Mouse (Mus musculus): Measurements from ENCODE around the gene Zfp704. TPM values are rescaled to one million over a fixed set of nuclear protein-coding genes. Genes with fewer than 3 reads are reported as not detected.

Gene Zfp704
- polyA plus RNA-seq, 1 experiment from 2014 or later = 19.2 TPM

- H3K9ac ChIP-seq (replicated peaks; ENCODE audit: low read depth, low read length) = no peak overlapping the region; the same call in 1 of the 2 replicates
- H3K4me3 ChIP-seq (ENCODE audit: low read depth, low read length) = no peak overlapping the region
- no peaks in the 10 kb centered on the region for H3K9me3 ChIP-seq (ENCODE audit: control insufficient read depth, low read length)
- H3K27me3 ChIP-seq (ENCODE audit: control insufficient read depth, insufficient read depth, low read length) = no peaks in the 10 kb centered on the region
- H3K4me1 ChIP-seq (ENCODE audit: control insufficient read depth, insufficient read depth, low read length) = peaks cover 29% of the 10 kb centered on the region
- peak; percentile 90 for ATAC-seq (ENCODE audit: low read depth)
- H3K36me3 ChIP-seq (ENCODE audit: control insufficient read depth, insufficient read depth, low read length) = no peaks in the 10 kb centered on the region
- 6% methylated on average over 17 of the region's 17 CpGs for WGBS
- H3K27ac ChIP-seq (ENCODE audit: low read depth, low read length) = peak overlapping the region; percentile 70; the same call in 1 of the 2 replicates
- H3K4me2 ChIP-seq (ENCODE audit: low read depth, low read length) = peak overlapping the region; percentile 32; the same call in 1 of the 2 replicates
Measured at GRCm38 (mm10) chr3:9520051-9520727, 89.7 kb downstream of the Zfp704 start.

DNA sequence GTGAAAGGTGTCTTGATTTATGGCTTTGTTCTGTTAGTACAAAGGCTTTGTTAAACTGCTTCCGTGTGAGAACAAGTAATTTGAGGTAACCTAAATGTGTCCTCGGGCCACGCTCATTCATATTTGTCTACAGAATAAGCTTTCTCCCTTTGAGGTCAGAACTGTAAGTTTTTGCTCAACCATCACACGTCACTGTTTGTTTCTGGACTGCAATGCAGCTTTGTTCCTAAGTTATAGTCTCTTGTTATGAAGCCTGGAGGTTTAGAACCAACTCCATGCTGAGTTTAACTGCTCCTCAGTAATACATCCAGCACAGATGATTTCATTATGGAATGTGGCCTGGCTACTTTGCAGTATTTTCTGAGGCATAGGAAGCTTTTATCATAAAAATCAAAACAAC is 90.4 kb downstream of the Zfp704 start:
- H3K27ac ChIP-seq (ENCODE audit: low read depth, low read length) = no peak overlapping the region; the same call in 1 of the 2 replicates
- H3K4me2 ChIP-seq (ENCODE audit: low read depth, low read length) = no peak overlapping the region
- H3K9me3 ChIP-seq (ENCODE audit: control insufficient read depth, low read length) = no peaks in the 10 kb centered on the region
- WGBS = 42% methylated on average over 4 of the region's 4 CpGs
- peaks cover 29% of the 10 kb centered on the region for H3K4me1 ChIP-seq (ENCODE audit: control insufficient read depth, insufficient read depth, low read length)
- no peak for ATAC-seq (ENCODE audit: low read depth)
- H3K27me3 ChIP-seq (ENCODE audit: control insufficient read depth, insufficient read depth, low read length) = no peaks in the 10 kb centered on the region
- H3K36me3 ChIP-seq (ENCODE audit: control insufficient read depth, insufficient read depth, low read length) = no peaks in the 10 kb centered on the region
- H3K4me3 ChIP-seq (ENCODE audit: low read depth, low read length) = no peak overlapping the region
- no peak overlapping the region for H3K9ac ChIP-seq (replicated peaks; ENCODE audit: low read depth, low read length)

- ATAC-seq (ENCODE audit: low read depth) = no peak
- Histone ChIP-seq H3K36me3 (ENCODE audit: control insufficient read depth, insufficient read depth, low read length) (no peaks in the 10 kb centered on the region), H3K9ac (replicated peaks; ENCODE audit: low read depth, low read length) (no peak overlapping the region), H3K27me3 (ENCODE audit: control insufficient read depth, insufficient read depth, low read length) (no peaks in the 10 kb centered on the region), H3K9me3 (ENCODE audit: control insufficient read depth, low read length) (no peaks in the 10 kb centered on the region), H3K4me2 (ENCODE audit: low read depth, low read length) (no peak overlapping the region), H3K4me3 (ENCODE audit: low read depth, low read length) (no peak overlapping the region), H3K4me1 (ENCODE audit: control insufficient read depth, insufficient read depth, low read length) (peaks cover 29% of the 10 kb centered on the region), H3K27ac (ENCODE audit: low read depth, low read length) (no peak overlapping the region)
- WGBS = 96% methylated on average over 7 of the region's 7 CpGs
Measured at GRCm38 (mm10) chr3:9518936-9519335, 90.9 kb downstream of the Zfp704 start.

- no peak overlapping the region for H3K9ac ChIP-seq (replicated peaks; ENCODE audit: low read depth, low read length)
- WGBS = 60% methylated on average over 7 of the region's 8 CpGs
- H3K4me3 ChIP-seq (ENCODE audit: low read depth, low read length) = no peak overlapping the region
- no peaks in the 10 kb centered on the region for H3K9me3 ChIP-seq (ENCODE audit: control insufficient read depth, low read length)
- no peak for ATAC-seq (ENCODE audit: low read depth)
- peaks cover 20% of the 10 kb centered on the region for H3K4me1 ChIP-seq (ENCODE audit: control insufficient read depth, insufficient read depth, low read length)
- no peaks in the 10 kb centered on the region for H3K27me3 ChIP-seq (ENCODE audit: control insufficient read depth, insufficient read depth, low read length)
- H3K27ac ChIP-seq (ENCODE audit: low read depth, low read length) = no peak overlapping the region
- H3K36me3 ChIP-seq (ENCODE audit: control insufficient read depth, insufficient read depth, low read length) = no peaks in the 10 kb centered on the region
- no peak overlapping the region for H3K4me2 ChIP-seq (ENCODE audit: low read depth, low read length)
Measured at GRCm38 (mm10) chr3:9516119-9516855, 93.6 kb downstream of the Zfp704 start.

DNA sequence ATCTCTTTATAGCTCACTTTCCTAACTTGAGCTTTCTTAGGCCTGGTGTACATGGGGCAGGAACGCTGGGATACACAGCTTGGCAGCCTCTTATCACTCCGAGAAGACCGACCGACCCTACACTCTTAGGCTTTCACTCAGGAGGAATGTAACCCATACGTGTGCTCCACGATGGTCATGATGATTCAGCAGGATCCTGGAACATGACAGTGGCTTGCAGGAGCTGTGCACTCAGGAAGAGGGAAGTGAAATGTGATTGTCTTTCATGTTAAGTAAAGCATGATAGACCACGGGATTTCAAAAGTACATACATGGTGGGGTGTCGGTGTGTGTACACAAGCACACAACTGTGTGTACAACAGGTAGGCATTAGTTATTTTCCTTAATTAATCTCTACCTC is 94.4 kb downstream of the Zfp704 start:
- H3K27ac ChIP-seq (ENCODE audit: low read depth, low read length) = no peak overlapping the region
- no peak overlapping the region for H3K4me3 ChIP-seq (ENCODE audit: low read depth, low read length)
- no peaks in the 10 kb centered on the region for H3K27me3 ChIP-seq (ENCODE audit: control insufficient read depth, insufficient read depth, low read length)
- peaks cover 15% of the 10 kb centered on the region for H3K4me1 ChIP-seq (ENCODE audit: control insufficient read depth, insufficient read depth, low read length)
- 88% methylated on average over 8 of the region's 8 CpGs for WGBS
- H3K9me3 ChIP-seq (ENCODE audit: control insufficient read depth, low read length) = no peaks in the 10 kb centered on the region
- H3K36me3 ChIP-seq (ENCODE audit: control insufficient read depth, insufficient read depth, low read length) = no peaks in the 10 kb centered on the region
- no peak overlapping the region for H3K4me2 ChIP-seq (ENCODE audit: low read depth, low read length)
- ATAC-seq (ENCODE audit: low read depth) = no peak
- H3K9ac ChIP-seq (replicated peaks; ENCODE audit: low read depth, low read length) = no peak overlapping the region

DNA sequence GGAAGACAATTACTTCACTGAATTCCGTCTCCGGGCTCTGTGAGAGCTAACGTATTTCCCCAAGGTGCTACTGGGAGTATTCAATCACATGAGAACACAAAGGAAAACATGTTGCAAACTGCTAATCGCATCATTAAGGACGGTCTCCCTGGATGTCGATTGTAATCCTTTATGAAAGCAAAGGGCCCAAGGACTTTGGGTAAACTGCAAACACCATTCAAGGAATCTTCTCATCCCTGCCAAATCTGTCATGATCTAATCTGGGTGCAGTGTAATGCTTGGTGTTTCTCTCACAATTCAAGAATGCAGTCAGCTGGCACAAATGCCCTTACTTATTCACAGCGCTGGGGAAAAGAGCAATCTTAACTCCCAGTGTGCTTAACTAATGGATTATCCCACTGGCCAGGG is 96.2 kb downstream of the Zfp704 start:
- no peak overlapping the region for H3K9ac ChIP-seq (replicated peaks; ENCODE audit: low read depth, low read length)
- WGBS = 20% methylated on average over 7 of the region's 7 CpGs

DNA sequence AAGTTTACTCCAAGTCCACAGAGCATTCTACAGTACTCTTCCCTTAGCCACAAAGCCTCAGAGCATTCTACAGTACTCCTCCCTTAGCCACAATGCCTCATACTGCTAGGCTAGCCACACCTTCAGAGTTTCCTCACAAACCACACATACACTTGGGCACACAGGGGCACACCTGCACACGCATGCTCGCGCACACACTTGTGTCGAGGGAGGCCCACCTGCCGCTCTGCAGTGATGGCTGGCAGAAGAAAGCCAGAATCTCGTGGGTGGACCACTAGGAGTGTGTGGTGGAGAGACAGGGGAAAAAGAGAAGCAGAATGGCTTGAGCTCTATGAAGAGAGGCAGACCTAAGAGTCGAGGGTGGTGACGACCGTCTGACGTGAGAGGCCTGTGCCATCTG is 97.7 kb downstream of the Zfp704 start:
- Histone ChIP-seq H3K27me3 (ENCODE audit: control insufficient read depth, insufficient read depth, low read length) (no peaks in the 10 kb centered on the region), H3K9me3 (ENCODE audit: control insufficient read depth, low read length) (no peaks in the 10 kb centered on the region), H3K4me2 (ENCODE audit: low read depth, low read length) (no peak overlapping the region), H3K4me1 (ENCODE audit: control insufficient read depth, insufficient read depth, low read length) (0 out of 2 replicates have a peak, but pooled peaks cover 4% of the 10 kb centered on the region), H3K4me3 (ENCODE audit: low read depth, low read length) (no peak overlapping the region), H3K27ac (ENCODE audit: low read depth, low read length) (no peak overlapping the region), H3K9ac (replicated peaks; ENCODE audit: low read depth, low read length) (no peak overlapping the region), H3K36me3 (ENCODE audit: control insufficient read depth, insufficient read depth, low read length) (no peaks in the 10 kb centered on the region)
- no peak for ATAC-seq (ENCODE audit: low read depth)
- 98% methylated on average over 10 of the region's 10 CpGs for WGBS

More for the DNA sequence above, 96.2 kb downstream of the Zfp704 start:
- 0 out of 2 replicates have a peak, but pooled peaks cover 4% of the 10 kb centered on the region for H3K4me1 ChIP-seq (ENCODE audit: control insufficient read depth, insufficient read depth, low read length)
- H3K36me3 ChIP-seq (ENCODE audit: control insufficient read depth, insufficient read depth, low read length) = no peaks in the 10 kb centered on the region
- H3K4me3 ChIP-seq (ENCODE audit: low read depth, low read length) = no peak overlapping the region
- H3K27ac ChIP-seq (ENCODE audit: low read depth, low read length) = 0 out of 2 replicates have a peak overlapping the region, but pooled peaks have one; percentile 16
- H3K4me2 ChIP-seq (ENCODE audit: low read depth, low read length) = no peak overlapping the region
- no peaks in the 10 kb centered on the region for H3K9me3 ChIP-seq (ENCODE audit: control insufficient read depth, low read length)
- ATAC-seq (ENCODE audit: low read depth) = peak; percentile 62; the same call in 1 of the 2 replicates
- H3K27me3 ChIP-seq (ENCODE audit: control insufficient read depth, insufficient read depth, low read length) = no peaks in the 10 kb centered on the region

- H3K9ac ChIP-seq (replicated peaks; ENCODE audit: low read depth, low read length) = no peak overlapping the region
- no peak for ATAC-seq (ENCODE audit: low read depth)
- no peak overlapping the region for H3K27ac ChIP-seq (ENCODE audit: low read depth, low read length)
- H3K27me3 ChIP-seq (ENCODE audit: control insufficient read depth, insufficient read depth, low read length) = no peaks in the 10 kb centered on the region
- 82% methylated on average over 6 of the region's 6 CpGs for WGBS
- peaks cover 5% of the 10 kb centered on the region for H3K4me1 ChIP-seq (ENCODE audit: control insufficient read depth, insufficient read depth, low read length)
- no peaks in the 10 kb centered on the region for H3K36me3 ChIP-seq (ENCODE audit: control insufficient read depth, insufficient read depth, low read length)
- no peak overlapping the region for H3K4me3 ChIP-seq (ENCODE audit: low read depth, low read length)
- no peaks in the 10 kb centered on the region for H3K9me3 ChIP-seq (ENCODE audit: control insufficient read depth, low read length)
- no peak overlapping the region for H3K4me2 ChIP-seq (ENCODE audit: low read depth, low read length)
Measured at GRCm38 (mm10) chr3:9505692-9506211, 104.1 kb downstream of the Zfp704 start.

DNA sequence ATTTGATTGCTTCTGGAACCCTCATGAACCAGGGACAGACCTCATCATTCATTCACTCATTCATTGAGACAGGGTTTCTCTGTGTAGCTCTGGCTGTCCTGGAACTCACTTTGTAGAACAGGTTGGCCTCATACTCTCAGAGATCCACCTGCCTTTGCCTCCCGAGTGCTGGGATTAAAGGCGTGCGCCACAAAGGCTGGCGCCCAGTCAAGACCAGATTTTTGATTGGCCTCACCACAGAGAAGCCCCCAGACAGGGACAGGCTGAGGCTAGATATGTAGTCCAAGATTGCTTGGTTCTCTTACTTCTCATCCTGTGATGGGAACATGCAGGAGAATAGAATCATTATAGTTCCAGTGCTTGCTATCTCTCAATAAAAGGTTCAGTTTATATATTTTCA is 105.5 kb downstream of the Zfp704 start:
- H3K4me1 ChIP-seq (ENCODE audit: control insufficient read depth, insufficient read depth, low read length) = peaks cover 19% of the 10 kb centered on the region
- ATAC-seq (ENCODE audit: low read depth) = no peak
- H3K4me2 ChIP-seq (ENCODE audit: low read depth, low read length) = no peak overlapping the region
- no peak overlapping the region for H3K4me3 ChIP-seq (ENCODE audit: low read depth, low read length)
- WGBS = 93% methylated on average over 4 of the region's 4 CpGs
- no peak overlapping the region for H3K27ac ChIP-seq (ENCODE audit: low read depth, low read length)
- no peaks in the 10 kb centered on the region for H3K36me3 ChIP-seq (ENCODE audit: control insufficient read depth, insufficient read depth, low read length)
- no peaks in the 10 kb centered on the region for H3K9me3 ChIP-seq (ENCODE audit: control insufficient read depth, low read length)
- H3K9ac ChIP-seq (replicated peaks; ENCODE audit: low read depth, low read length) = no peak overlapping the region
- no peaks in the 10 kb centered on the region for H3K27me3 ChIP-seq (ENCODE audit: control insufficient read depth, insufficient read depth, low read length)

Measured in neural tube, embryonic 14.5 days (tissue).